Mouse (Mus musculus) lung, postnatal 14 days (tissue): ENCODE data around the gene Kcnh8.

ENCODE experiments used
- DNase-seq: peaks from one replicate; pipeline ENCODE4 v3.0.0; 2021

Gene Kcnh8

DNA sequence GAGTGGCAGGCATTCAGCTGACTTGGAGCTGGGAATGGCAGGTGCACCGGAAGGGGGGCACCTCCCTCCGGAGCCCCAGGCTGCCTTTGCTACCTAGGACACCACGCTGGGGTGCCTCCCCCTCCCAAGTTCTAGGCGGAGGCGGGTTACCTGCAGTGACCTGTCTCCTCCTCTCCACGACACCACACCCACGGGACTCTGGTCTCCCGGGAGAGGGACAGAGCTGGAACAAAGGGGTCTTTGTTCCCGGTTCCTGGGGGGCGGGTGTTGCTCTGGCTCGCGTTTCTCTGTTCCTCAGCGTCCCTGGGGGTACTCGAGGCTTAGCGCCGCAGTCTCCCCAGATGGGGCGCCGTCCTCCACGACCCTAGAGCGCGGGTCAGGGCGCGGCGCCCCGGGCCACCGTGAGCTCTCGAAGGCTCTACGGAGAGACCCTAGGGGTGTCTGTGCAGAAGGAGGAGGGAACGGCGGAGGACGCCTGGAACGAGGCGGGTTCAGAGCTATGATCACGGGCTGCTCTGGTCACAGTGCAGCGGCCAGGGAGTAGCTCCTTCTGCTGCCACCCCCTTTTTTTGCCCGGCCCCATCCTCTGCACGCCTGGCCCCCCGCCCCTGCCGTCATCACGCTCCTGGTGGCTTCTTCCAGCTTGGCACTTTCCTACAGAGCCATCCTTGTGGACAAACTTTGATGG is at the start of gene Kcnh8:
Kcnh8 (plus strand) TSS at position 617 of the 688 bp plus-strand sequence.
- no peak for DNase-seq

- DNase-seq = peak; percentile 44
Measured at GRCm38 (mm10) chr17:52559961-52560720, 42.4 kb upstream of the Kcnh8 start.

DNA sequence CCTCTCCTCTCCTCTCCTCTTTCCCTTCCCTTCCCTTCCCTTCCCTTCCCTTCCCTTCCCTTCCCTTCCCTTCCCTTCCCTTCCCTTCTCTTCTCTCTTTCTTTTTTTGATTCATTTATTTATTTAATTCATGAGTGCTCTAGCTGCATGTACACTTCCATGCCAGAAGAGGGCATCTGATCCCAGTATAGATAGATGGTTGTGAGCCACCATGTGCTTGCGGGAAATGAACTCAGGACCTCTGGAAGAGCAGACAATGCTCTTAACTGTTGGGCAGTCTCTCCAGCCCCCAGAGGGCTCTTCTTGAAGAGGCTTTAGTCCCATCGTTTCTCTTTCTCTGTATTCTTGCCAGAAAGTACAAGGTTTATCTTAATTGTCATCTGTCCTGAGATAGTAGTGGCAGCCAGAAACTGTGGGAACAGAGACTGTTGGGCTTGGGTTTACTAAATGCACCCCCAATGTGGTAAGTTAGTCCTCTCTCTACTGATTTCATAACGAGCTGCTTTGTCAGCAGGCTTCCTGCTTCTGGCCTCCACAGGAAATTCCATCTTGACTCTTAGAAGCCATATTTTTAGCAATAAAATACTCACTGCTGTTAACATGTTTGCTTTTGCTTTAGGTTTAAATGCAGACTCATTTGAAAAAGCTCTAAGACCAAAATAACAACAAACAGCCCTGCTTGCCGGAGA is 36.9 kb upstream of the Kcnh8 start:
- DNase-seq = no peak

- no peak for DNase-seq
Measured at GRCm38 (mm10) chr17:52569584-52570270, 32.8 kb upstream of the Kcnh8 start.

DNA sequence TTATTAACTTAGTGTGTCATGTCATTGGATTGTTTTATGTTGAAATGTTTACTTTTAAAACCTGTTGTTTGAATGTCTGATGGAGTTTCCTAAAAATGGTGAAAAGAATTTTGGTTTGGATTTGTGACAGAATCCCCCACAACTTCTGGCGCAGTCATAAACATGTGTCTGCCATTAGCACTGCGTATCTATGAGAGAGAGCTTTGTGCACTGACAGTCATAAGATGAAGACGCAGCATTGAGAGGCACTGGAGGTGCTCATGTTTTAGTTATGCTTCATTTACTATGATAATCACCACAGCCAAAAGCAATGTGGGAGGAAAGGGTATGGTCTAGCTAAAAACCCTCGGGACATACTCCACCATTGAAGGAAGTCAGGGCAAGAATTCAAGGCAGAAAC is 30.3 kb upstream of the Kcnh8 start:
- no peak for DNase-seq

- DNase-seq = no peak
Measured at GRCm38 (mm10) chr17:52591503-52592194, 10.9 kb upstream of the Kcnh8 start.

- DNase-seq = no peak
Measured at GRCm38 (mm10) chr17:52599141-52599540, 3.4 kb upstream of the Kcnh8 start.

DNA sequence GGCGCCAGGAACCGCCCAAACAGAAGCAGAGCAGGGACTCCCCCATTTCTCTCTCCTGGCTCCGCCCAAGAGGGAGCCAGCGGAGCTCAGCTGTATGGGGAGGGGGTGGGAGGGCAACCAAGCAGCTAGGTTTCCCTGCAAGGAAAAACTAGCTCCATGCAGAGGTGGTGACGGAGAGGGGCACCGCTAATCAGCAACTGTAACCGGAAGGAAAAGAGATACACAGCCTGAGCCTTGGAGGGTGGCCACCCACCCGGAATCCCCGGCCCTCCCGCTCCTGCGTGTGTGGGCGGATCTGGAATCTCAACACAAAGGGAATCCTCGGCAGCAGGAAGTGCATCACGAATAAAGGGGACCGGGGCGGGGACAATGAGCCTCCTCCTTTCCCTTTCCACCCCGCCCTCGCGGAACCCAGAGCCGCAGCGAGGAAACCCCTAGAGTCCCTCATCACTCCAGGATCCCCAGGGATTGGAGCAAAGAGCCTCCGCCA is 1.6 kb upstream of the Kcnh8 start:
- peak; percentile 12 for DNase-seq

DNA sequence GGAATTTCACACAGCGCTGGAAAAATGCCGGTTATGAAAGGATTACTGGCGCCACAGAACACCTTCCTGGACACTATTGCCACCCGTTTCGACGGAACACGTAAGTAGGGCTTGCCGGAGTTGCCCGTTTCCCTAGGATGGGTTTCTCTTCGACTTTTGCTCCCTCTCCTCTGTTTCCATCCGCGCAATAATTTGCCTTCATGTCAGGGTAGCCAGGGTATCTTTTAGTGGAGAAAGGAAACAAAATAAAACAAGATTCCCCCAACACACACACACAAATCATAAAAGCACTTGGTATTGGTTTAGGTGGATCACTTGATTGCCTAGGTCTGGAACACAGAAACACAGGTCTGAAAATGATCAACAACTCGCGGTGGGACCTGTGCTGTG is 267 bp downstream of the Kcnh8 start:
- DNase-seq = no peak

- no peak for DNase-seq
Measured at GRCm38 (mm10) chr17:52603411-52603810, 902 bp downstream of the Kcnh8 start.

GRCm38 (mm10) chr17:52611382-52611781 is 8.9 kb downstream of the Kcnh8 start:
- no peak for DNase-seq

DNA sequence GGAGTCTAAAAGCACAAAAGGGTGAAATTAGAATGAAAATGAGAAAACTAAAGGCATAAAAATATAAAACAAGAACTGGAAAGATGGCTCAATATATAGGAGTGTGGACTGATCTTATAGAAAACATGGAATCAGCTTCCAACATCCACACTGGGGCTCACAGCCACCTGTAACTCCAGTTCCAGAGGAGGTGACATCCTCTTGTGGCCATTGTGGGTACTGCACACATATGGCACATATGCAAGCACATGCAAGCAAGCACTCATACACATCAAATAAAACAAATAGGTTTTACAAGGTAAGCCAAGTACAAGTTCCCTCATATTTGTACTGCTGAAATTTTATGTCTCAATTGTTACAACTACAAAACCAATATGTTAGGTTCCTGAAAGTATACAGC is 46.7 kb downstream of the Kcnh8 start:
- DNase-seq = no peak

- no peak for DNase-seq
Measured at GRCm38 (mm10) chr17:52691988-52692387, 89.5 kb downstream of the Kcnh8 start.

- no peak for DNase-seq
Measured at GRCm38 (mm10) chr17:52701944-52702343, 99.4 kb downstream of the Kcnh8 start.

DNA sequence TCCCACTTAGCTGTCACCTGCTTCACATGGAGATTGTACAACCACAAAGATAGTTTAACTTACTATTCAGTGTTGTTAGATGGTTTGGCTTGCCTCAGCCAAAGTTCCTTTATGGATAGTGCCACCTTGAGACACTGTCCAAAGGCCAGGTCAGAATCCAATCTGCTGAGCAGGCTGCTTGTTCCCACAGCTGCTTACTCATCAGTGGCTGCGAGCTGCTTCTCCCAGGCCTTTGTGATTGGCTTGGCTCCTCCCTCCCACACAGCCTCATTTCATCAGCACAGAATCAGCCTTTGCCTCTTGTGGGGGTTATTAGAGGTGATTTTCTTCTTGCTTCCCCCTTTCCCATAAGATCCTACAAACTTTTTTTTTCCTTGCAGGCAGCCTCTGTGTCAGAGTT is 109.8 kb downstream of the Kcnh8 start:
- DNase-seq = no peak

- no peak for DNase-seq
Measured at GRCm38 (mm10) chr17:52722214-52722613, 119.7 kb downstream of the Kcnh8 start.

GRCm38 (mm10) chr17:52728806-52729205 is 126.3 kb downstream of the Kcnh8 start:
- DNase-seq = no peak

DNA sequence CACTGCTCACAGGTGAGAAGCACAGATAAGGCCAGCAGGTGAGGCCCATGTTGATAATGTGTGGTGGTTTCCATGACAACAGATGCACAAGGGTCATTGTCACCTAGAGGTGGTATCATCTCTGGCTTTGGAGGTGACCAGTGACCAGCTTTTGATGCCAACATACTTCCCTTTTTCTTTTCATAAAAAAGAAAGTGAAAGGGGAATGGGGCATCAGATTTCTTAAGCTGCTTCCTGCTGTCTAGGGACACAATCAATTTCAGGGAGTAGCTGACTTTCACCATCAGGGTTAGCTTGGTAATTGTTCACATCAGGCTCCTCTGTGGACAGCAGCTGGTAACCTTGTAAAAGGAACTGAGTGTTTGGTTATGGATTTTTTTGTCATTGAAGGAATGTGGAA is 135.9 kb downstream of the Kcnh8 start:
- DNase-seq = no peak

GRCm38 (mm10) chr17:52788151-52788550 is 185.6 kb downstream of the Kcnh8 start:
- no peak for DNase-seq

DNA sequence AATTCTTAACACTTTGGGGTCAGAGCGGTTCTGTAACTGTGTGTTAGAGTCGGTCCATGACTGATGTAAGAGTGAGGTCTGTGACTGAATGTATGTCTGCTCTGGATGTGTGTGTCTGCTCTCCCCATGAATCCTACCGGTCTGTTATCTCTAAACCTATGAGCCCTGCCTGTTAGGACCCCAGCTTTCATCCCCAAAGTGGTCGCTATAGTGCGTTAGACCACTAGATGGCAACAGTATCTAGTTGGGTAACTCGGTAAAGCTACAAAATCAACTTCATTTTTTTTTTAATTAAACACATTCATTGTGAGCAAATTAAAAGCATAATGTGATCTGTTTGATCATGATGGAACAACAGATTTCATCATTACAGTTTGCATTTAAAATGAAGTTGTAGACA is 202.0 kb downstream of the Kcnh8 start:
- no peak for DNase-seq

- DNase-seq = peak; percentile 8
Measured at GRCm38 (mm10) chr17:52810773-52811172, 208.3 kb downstream of the Kcnh8 start.

DNA sequence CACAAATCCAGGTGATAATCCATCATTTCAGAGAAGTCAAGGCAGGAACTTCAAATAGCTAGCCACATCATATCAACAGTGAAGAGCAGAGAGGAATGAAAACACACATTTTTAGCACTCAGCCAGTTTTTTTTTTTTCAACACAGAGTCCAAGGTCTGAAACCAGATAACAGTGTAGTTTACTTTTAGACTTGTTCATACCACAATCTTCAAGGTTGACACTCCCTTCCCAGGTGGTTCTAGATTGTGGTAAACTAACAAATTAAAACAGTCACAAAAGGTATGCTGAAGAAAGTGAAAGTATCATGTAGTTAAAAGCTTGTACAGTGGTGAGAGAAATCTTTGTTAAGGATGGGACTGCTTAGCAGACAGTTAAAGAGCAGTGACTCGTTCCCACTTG is 216.5 kb downstream of the Kcnh8 start:
- DNase-seq = no peak

DNA sequence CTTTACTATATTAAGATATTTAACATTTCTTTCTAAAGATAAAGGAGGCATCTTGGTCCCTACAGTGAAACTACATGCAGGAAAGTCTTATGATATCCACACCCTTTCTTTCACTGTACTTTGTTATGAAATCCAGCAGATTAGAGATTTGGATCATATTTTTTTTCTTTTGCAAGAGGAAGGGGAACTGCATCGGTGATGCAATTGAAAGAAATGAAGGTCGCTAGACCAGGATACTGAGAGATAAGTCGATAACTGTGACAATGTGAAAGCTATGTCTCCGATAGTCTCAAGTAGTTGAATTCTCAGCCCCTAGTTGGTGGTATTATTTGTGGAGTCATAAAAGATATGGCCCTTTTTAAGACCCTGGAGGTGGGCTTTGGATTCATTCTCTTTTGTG is 227.2 kb downstream of the Kcnh8 start:
- no peak for DNase-seq
